Mouse (Mus musculus): ENCODE measurements around the gene Adam11.
"Not testable (repeated sequence)": the region's sequence is repeated elsewhere in the genome, so short reads cannot be mapped to it uniquely, and the experiment has no call there.

The Adam11 gene

GRCm38 (mm10) chr11:102761309-102762210 lies at the start of gene Adam11:
Gene Adam11, plus strand, starts transcription at chr11:102761439.
- in situ Hi-C loops (cut with MseI, MboI): no loop called here

GRCm38 (mm10) chr11:102712411-102712810 lies 48.8 kb upstream of the Adam11 start:
- in situ Hi-C loops (cut with MseI, MboI): no loop called here

GRCm38 (mm10) chr11:102714578-102714977 lies 46.7 kb upstream of the Adam11 start:
- in situ Hi-C loops (cut with MseI, MboI): not testable (repeated sequence)

GRCm38 (mm10) chr11:102716135-102716534 lies 45.1 kb upstream of the Adam11 start:
- in situ Hi-C loops (cut with MseI, MboI): no loop called here

- in situ Hi-C loops (cut with MseI, MboI): no loop called here
These were observed 35.7 kb upstream of the Adam11 start for GRCm38 (mm10) chr11:102725574-102725973.

- in situ Hi-C loops (cut with MseI, MboI): no loop called here
These were observed 32.6 kb upstream of the Adam11 start for GRCm38 (mm10) chr11:102728614-102729013.

- in situ Hi-C loops (cut with MseI, MboI): no loop called here
These were observed 31.4 kb upstream of the Adam11 start for GRCm38 (mm10) chr11:102729835-102730234.

GRCm38 (mm10) chr11:102731366-102731765 lies 29.9 kb upstream of the Adam11 start:
- in situ Hi-C loops (cut with MseI, MboI): no loop called here

GRCm38 (mm10) chr11:102733146-102733545 lies 28.1 kb upstream of the Adam11 start:
- in situ Hi-C loops (cut with MseI, MboI): no loop called here

GRCm38 (mm10) chr11:102734961-102735360 lies 26.3 kb upstream of the Adam11 start:
- in situ Hi-C loops (cut with MseI, MboI): no loop called here

- in situ Hi-C loops (cut with MseI, MboI): no loop called here
These were observed 23.2 kb upstream of the Adam11 start for GRCm38 (mm10) chr11:102738046-102738445.

- in situ Hi-C loops (cut with MseI, MboI): no loop called here
These were observed 21.8 kb upstream of the Adam11 start for GRCm38 (mm10) chr11:102739278-102739966.

- in situ Hi-C loops (cut with MseI, MboI): no loop called here
These were observed 20.6 kb upstream of the Adam11 start for GRCm38 (mm10) chr11:102740634-102741033.

GRCm38 (mm10) chr11:102741129-102741950 lies 19.9 kb upstream of the Adam11 start:
- in situ Hi-C loops (cut with MseI, MboI): no loop called here

GRCm38 (mm10) chr11:102742066-102742465 lies 19.2 kb upstream of the Adam11 start:
- in situ Hi-C loops (cut with MseI, MboI): no loop called here

GRCm38 (mm10) chr11:102742843-102743242 lies 18.4 kb upstream of the Adam11 start:
- in situ Hi-C loops (cut with MseI, MboI): no loop called here

- in situ Hi-C loops (cut with MseI, MboI): no loop called here
These were observed 16.5 kb upstream of the Adam11 start for GRCm38 (mm10) chr11:102744746-102745145.

GRCm38 (mm10) chr11:102747866-102748265 lies 13.4 kb upstream of the Adam11 start:
- in situ Hi-C loops (cut with MseI, MboI): no loop called here

GRCm38 (mm10) chr11:102748381-102748780 lies 12.9 kb upstream of the Adam11 start:
- in situ Hi-C loops (cut with MseI, MboI): no loop called here

GRCm38 (mm10) chr11:102749712-102750111 lies 11.5 kb upstream of the Adam11 start:
- in situ Hi-C loops (cut with MseI, MboI): no loop called here

- in situ Hi-C loops (cut with MseI, MboI): no loop called here
These were observed 8.2 kb upstream of the Adam11 start for GRCm38 (mm10) chr11:102752896-102753590.
